Mouse (Mus musculus): ENCODE data around the gene Gm5741.

Gene Gm5741

DNA sequence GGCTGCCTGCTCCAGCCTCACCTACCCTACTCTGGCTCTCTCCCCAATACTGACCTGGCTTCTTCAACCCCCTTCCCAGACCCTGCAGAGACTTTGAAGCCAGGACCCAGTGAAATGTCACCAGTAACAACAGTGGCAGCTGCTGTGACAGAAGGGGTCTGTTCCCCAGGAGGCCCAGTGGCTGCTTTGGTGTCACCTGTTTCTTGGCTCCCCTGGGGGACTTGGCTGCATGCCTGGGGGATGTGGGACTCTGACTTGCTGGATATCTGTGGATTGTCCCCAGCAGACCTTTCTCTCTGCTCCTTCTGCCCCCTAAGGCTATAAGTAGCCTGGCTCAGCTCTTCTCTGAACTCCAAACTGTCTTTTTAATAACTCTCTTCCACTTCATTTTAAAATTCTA, at the start of gene Gm5741:
Gm5741 (minus strand) TSS at position 1 of the 400 bp plus-strand sequence.
- DNase-seq (ENCODE audit: extremely low read depth, low read depth) = no peak

DNA sequence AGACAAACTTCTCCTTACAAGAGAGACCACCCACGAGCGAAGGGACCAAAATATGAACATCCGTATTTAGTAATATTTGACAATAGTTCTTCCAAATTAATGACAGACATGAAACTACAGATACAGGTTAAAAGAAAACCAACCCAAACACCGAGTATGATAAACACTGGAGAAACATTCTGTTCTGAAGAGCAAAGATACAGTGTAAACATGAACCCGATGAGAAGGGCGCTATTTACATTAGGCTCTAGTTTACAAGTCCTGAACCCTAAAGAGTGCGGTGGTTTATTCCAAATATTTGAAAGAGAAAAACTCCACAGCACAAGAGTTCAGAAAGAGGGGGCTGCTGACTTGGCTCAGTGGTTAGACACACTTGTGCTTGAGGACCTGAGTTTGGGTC, 49.2 kb upstream of the Gm5741 start:
- DNase-seq (ENCODE audit: extremely low read depth, low read depth) = no peak

DNA sequence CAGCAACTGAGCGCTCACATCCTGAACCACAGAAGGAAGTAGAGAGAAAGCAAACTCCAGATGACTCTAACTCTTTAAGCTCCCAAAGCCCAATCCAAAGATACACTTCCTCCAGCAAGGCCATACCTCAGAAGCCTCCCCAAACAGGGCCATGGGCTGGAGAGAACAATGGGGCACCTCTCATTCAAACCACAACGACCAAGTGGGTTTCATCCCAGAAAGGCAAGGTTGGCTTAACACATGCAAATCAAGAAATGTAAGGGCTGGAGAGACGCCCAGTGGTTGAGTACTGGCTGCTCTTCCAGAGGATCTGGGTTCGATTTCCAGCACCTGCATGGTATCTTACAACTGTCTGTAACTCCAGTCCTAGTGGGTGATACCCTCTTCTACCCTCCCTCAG, 47.7 kb upstream of the Gm5741 start:
- no peak for DNase-seq (ENCODE audit: extremely low read depth, low read depth)

DNA sequence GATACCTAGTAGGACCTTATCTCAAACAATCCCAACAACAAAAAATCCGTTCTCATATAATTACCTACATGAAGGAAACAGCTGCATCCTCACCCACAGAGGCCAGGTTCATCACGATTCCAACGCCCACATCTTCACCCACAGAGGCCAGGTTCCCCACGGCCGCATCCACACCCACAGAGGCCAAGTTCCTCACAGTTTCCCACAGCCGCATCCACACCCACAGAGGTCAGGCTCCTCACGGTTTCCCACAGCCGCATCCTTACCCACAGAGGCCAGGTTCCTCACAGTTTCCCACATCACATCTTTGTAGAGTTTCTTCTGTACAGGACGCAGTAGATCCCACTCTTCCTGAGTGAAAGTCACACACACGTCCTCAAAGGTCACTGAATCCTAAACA, 45.5 kb upstream of the Gm5741 start:
- DNase-seq (ENCODE audit: extremely low read depth, low read depth) = no peak

DNA sequence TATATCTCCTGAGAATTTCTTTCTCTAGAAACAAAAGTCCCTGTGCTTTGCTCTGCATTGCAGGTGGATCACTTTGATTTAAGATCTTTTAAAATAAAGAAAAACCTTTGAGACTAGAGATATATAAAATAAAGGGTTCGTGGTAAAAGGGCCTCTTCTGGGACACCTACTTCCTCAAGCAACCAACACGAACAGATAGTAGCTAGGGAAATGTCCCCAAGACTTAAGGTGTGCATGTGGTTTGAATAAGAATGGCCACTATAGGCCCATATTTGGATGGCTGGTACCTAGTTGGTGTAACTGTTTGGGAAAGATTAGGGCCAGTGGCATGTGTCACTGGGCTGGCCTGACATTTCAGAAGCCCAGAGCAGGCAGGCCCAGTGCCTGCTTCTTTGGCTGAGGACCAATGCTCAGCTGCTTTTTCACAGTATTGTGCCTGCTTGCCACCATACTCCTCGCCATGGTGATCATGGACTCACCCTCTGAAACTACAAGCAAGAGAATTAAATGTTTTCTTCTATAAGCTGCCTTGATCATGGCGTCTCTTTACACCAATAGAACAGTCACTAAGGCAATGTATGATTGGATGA, 32.4 kb upstream of the Gm5741 start:
- DNase-seq (ENCODE audit: extremely low read depth, low read depth) = peak; percentile 72

DNA sequence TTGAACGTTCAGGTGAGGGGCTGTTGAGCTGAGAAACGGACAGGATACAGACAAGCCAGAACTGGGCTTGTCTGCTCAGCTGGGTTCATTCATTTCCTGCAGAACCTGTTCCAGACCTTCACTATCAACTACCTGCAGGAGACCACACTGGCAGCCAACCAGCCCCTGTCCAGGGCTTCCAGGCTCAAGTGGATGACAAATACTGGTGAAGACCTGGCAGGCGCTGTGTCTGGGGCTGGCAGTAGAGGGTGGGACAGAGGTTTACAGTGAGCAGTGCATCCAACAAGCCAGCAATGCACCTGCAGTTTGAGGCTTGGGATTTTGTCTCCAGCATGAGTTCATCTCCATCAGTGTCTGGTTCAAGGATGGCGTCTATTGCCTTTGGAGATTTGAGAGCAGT, 29.1 kb upstream of the Gm5741 start:
- no peak for DNase-seq (ENCODE audit: extremely low read depth, low read depth)

DNA sequence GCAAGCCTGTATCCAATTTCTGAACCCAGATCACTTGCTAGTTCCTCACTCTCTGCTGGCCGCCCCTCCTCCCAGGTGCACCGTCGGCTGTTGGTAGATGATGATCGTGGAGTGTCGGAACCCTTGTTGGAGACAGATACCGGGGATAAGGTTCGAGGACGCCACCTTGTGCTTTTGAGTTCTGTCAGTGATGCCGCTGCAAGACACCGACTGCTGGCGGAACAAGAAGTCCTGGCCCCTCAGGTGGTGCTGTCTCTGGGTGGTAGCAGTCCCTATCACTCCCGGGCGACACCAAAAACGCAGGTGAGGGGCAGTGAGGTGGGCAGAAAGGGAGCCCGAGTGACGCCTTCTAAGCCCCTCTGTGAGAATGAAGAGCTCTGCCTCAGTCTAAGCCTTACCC, 28.4 kb upstream of the Gm5741 start:
- no peak for DNase-seq (ENCODE audit: extremely low read depth, low read depth)

GRCm38 (mm10) chr8:85095566-85095965, 27.8 kb upstream of the Gm5741 start:
- DNase-seq (ENCODE audit: extremely low read depth, low read depth) = no peak

DNA sequence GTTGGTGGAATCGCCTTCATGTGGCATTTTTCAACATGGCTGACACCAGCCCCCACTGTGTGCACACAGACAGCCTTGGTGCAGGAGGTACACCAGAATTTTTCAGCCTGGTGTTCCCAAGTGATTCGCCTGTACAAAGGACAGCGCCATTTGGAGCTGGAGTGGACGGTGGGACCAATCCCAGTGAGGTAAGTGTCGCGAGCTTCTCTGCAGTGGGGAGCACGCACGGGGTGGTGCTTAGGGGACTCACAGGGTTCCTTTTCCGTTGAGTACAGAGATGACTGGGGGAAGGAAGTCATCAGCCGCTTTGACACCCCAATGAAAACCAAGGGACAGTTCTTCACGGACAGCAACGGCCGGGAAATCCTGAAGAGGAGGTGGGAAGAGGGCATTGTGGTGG, 27.3 kb upstream of the Gm5741 start:
- DNase-seq (ENCODE audit: extremely low read depth, low read depth) = no peak

DNA sequence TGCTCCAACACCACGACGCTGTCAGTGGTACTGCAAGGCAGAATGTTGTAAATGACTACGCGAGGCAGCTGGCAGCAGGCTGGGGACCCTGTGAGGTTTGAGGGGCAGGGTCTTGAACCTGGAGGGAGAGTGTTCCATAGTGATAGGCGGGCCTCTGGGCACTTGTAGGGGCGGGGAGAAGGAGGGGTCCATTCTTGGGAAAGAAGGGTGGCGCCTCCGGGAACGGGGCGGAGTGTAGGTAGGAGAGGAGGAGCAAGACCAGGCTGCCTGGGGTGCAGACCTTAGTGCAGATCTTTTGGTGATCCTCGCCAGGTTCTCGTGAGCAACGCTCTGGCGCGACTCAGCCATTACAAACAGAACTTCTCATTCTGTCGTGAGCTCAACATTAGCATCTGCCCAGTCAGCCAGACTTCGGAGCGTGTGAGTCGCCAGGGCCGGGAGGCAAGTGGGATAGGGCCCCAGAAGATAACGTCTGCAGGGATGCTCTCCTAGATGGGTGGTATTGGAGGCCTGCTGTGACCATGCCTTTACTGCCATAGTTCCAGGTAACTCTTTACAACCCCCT, 23.8 kb upstream of the Gm5741 start:
- no peak for DNase-seq (ENCODE audit: extremely low read depth, low read depth)

DNA sequence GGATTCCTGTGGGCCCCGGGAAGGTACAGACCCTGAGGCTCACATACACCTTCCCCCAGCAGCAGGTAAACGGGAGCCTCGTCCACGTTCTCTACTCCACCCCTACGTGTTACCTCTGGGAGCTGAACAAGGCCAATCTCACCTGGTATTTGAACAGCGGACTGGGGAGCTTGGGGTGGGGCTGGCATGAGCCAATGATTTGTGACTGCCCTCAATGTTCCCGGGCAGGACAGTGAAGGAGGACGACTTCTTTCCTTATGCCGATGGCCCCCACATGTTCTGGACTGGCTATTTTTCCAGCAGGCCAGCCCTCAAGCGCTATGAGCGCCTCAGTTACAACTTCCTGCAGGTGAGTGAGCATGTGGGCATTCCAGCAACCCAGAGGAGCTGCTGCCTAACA, 23.1 kb upstream of the Gm5741 start:
- DNase-seq (ENCODE audit: extremely low read depth, low read depth) = no peak

- no peak for DNase-seq (ENCODE audit: extremely low read depth, low read depth)
These were observed 21.0 kb upstream of the Gm5741 start for GRCm38 (mm10) chr8:85088771-85089170.

DNA sequence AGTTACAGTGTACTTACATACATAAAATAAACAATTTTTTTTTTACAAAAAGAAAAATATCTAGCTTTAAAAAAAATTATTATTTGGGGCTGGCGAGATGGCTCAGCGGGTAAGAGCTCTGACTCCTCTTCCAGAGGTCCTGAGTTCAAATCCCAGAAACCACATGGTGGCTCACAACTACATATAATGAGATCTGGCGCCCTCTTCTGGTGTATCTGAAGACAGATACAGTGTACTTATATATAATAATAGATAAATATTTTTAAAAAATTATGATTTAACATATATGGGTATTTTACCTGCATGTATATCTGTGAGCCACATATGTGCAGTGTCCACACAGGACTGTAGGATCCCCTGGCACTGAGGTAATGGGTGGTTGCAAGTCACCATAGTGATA, 18.5 kb upstream of the Gm5741 start:
- no peak for DNase-seq (ENCODE audit: extremely low read depth, low read depth)

DNA sequence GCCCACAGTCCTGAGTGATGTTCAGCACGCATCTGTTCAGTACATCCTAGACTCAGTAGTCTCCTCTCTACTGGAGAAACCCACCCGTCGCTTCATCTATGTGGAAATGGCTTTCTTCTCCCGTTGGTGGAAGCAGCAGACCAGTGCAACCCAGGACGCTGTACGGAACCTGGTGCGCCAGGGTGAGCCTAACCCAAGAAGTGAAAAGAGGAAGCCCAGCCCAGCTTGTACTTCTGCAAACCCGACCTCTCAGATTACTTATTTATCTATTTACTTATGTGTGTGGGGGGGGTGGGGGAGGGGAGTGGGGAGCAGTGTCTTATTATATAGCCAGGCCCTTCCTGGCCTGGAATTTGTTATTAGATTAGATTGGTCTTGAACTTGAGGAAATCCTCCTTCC, 16.9 kb upstream of the Gm5741 start:
- DNase-seq (ENCODE audit: extremely low read depth, low read depth) = peak; percentile 75

DNA sequence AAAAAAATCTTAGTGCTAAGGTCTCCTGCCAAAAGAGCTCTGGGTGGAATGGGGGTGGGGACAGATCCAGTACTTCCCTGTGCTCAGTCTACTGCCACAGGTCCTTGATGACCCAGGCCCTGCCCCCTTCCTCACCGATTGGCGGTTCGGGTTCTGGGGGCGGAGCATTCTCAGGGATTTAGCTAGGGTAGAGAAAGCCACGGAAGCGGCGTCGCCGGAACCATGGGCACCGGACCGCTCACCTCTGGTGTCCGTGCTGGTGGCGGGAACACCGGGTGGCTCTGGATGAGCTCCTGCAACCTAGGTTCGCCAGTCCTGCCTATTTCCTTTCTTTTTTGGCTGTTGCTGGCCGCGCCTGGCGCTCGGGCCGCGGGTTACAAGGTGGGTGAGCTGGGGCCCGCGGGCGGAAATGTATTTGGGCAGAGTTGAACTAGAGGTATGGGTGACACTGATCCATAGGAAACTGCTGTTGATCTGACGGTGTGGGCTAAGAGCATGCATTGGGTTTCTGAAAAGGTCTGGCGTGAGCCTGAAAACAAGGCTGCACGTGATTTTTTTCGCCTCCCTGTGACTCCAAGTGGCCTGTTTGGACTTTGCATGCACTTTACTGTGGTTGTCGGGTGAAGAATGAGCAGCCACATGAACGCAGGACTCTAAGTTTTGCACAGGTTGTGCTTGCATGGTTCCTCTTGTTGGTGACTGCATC, 15.5 kb upstream of the Gm5741 start, which contains the start of gene Man2b1:
Man2b1 (plus strand) TSS at position 163 of the 706 bp plus-strand sequence.
- peak; percentile 83 for DNase-seq (ENCODE audit: extremely low read depth, low read depth)

GRCm38 (mm10) chr8:85082169-85082568, 14.4 kb upstream of the Gm5741 start:
- DNase-seq (ENCODE audit: extremely low read depth, low read depth) = peak; percentile 55

DNA sequence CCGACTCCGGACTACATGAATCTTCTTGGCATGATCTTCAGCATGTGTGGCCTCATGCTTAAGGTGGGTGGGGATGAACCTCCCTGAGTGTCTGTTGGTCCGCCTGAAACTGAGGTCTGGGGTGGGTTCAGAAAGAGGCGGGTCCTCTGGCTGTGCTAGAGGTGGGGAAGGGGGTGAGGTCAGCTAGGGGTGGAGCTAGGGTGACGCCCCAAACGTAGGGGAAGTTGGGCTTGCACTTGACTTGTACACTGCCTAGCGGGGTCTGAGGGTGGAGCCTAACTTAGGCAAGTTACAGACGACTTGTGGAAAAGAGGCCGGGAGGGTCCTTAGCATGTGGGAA, 13.4 kb upstream of the Gm5741 start, which contains the start of gene Wdr83:
Wdr83 (minus strand) TSS at position 91 of the 340 bp plus-strand sequence.
- DNase-seq (ENCODE audit: extremely low read depth, low read depth) = peak; percentile 94

- peak; percentile 80 for DNase-seq (ENCODE audit: extremely low read depth, low read depth)
These were observed 12.9 kb upstream of the Gm5741 start, which contains the start of gene Wdr83os for GRCm38 (mm10) chr8:85080532-85081215. Wdr83os (plus strand) TSS chr8:85080740.

DNA sequence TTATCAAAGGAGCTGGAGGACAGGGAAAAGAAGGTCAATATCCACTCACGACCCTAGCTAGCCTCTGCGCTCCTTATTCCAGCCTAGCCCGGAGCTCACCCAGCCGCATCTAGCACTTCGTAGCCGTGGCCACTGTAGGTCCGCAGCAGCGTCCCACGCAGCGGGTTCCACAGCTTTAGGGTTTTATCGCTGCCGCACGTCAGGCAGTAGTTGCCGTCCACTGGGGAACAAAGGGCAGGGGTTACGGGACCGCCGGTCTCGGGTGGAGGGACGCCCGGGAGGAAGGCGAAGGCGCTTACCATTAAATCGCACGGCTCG, 12.4 kb upstream of the Gm5741 start:
- no peak for DNase-seq (ENCODE audit: extremely low read depth, low read depth)

DNA sequence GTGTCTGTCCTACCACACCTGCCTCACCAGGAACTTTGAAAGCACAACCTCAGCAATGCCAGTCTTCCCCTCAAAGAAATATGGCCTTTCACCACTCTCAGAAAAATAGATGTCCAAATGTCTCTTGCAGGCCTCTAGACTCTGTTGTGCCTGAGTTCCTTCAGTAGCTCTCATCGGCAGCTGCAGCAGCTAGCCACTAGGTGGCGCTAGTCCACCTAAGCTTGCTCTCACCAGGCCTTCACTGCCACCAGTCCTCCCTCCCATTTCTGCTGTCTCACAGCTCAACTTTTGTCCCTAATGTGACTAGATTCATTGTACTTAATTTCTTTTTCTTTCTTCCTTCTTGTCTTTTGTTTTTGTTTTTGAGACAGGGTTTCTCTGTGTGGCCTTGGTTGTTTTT, 9.2 kb upstream of the Gm5741 start:
- DNase-seq (ENCODE audit: extremely low read depth, low read depth) = peak; percentile 70

DNA sequence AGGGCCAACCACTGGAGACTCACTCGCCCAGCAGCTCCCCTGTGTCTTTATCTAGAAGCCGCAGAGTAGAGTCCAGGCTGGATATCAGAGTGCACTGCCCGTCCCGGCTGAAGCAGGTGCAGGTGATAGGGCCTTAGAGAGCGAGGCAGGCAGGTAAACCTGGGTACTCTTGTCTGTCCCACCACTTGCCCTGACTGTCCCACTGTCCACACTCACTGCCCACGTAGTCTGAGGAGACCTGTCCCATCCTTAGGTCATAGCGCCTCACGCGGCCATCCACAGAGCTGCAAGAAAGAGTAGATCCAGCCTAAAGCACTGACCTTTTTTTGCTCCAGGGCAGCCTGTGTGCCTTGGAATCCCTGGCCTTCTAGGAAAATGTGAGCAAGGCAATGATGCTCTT, 8.2 kb upstream of the Gm5741 start:
- no peak for DNase-seq (ENCODE audit: extremely low read depth, low read depth)

GRCm38 (mm10) chr8:85074617-85075016, 6.8 kb upstream of the Gm5741 start:
- DNase-seq (ENCODE audit: extremely low read depth, low read depth) = no peak

Data from MEL-GATA-1-ER (cell line).